Mouse (Mus musculus): ENCODE data around the gene Prn.

DNA sequence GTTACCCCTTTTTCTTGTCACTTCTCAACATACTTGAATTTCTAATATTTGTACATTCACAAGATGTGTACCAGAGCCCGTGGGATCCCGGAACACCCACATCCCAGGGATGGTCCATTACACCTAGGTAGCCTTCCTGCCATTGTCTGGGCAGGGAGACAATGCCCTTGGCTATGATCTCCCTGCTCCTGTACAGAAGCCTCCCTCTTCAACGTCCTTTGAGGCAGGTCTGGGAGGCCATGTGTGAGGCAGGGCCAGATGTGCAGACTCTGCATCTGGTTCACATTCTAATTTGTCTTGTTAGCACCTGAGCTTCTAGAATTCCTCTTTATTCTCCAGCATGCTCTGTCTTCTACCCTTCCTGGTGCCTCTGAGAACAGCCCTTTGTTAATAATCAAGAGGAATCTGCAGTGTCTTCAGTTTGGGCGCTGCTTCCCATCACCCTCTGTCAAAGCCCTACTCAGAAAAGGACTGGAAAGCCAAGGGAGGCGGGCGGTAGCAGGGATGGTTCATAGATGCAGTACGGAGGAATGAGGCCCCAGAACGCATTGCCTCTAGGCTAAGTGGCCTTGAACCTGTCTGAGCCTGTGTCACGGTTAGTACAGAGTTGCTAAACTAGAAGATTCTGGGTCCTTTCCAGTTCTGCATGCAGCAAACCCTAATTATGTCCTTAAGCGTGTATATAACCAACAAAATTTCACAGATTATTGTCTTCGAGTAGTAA lies 39.3 kb downstream of the Prn start:
- TF ChIP-seq CTCF (IDR thresholded peaks at IDR 0.05; ENCODE audit: borderline replicate concordance, control insufficient read depth, extremely low read depth, insufficient read depth, low read length, poor library complexity) (no peak), POLR2A (IDR thresholded peaks at IDR 0.05; ENCODE audit: control insufficient read depth, extremely low read depth, insufficient read depth, low read length, poor library complexity) (no peak)

Measured in thymus, adult 2 months (tissue).